Mouse (Mus musculus) midbrain, embryonic 11.5 days (tissue): ENCODE measurements around the gene Mob3b. TPM values are rescaled to one million over a fixed set of nuclear protein-coding genes. Genes with fewer than 3 reads are reported as not detected.

Source experiments
- ATAC-seq: fragments of 200-750 bp; cut with Nextera tagmentation; 2 replicates; pipeline ENCODE4 v1.8.0; 2017; ENCODE audit warnings: moderate TSS enrichment, moderate library complexity; ENCODE audit not compliant: low FRiP score
- DNase-seq: peaks from one replicate; pipeline ENCODE4 v3.0.0; 2015; ENCODE audit warnings: low spot score; ENCODE audit errors: missing footprints
- H3K27ac ChIP-seq: fragments of 300-500 bp; sonication (generic); 2 replicates; pipeline ENCODE4 v1.5.1; 2014; ENCODE audit warnings: low read depth, low read length
- H3K27me3 ChIP-seq: fragments of 300-500 bp; sonication (generic); 2 replicates; pipeline ENCODE4 v1.6.1; 2014; ENCODE audit warnings: mild to moderate bottlenecking, low read length, moderate library complexity, mixed read lengths; ENCODE audit not compliant: control insufficient read depth, insufficient read depth
- H3K36me3 ChIP-seq: fragments of 300-500 bp; sonication (generic); 2 replicates; pipeline ENCODE4 v1.6.1; 2014; ENCODE audit warnings: mild to moderate bottlenecking, low read length, moderate library complexity, mixed read lengths; ENCODE audit not compliant: control insufficient read depth, insufficient read depth
- H3K4me1 ChIP-seq: fragments of 300-500 bp; sonication (generic); 2 replicates; pipeline ENCODE4 v1.6.1; 2014; ENCODE audit warnings: low read length; ENCODE audit not compliant: control insufficient read depth, insufficient read depth
- H3K4me2 ChIP-seq: fragments of 300-500 bp; sonication (generic); 2 replicates; pipeline ENCODE4 v1.6.1; 2014; ENCODE audit warnings: mild to moderate bottlenecking, moderate library complexity
- H3K4me3 ChIP-seq: fragments of 300-500 bp; sonication (generic); 2 replicates; pipeline ENCODE4 v1.5.1; 2014; ENCODE audit warnings: low read depth, low read length
- H3K9ac ChIP-seq: fragments of 300-500 bp; sonication (generic); 2 replicates; pipeline ENCODE4 v1.6.1; 2014; ENCODE audit warnings: low read length
- H3K9me3 ChIP-seq: fragments of 300-500 bp; sonication (generic); 2 replicates; pipeline ENCODE4 v1.6.1; 2016; ENCODE audit warnings: low read length; ENCODE audit not compliant: control insufficient read depth
- WGBS: fragments of 180-500 bp; shearing (Covaris S2); extraction: QIAGEN DNeasy Blood & Tissue Kit; methylation state at CpG from one replicate; pipeline ENCODE4 v1.1.7; 2014; 5-methylcytosine and 5-hydroxymethylcytosine counted together
- polyA plus RNA-seq: library from polyadenylated mRNA; unstranded; fragments of >200 nt; fragmentation: Nextera tagmentation; extraction: Ambion mirVana; gene quantifications from 2 replicates; pipeline ENCODE4 v1.2.1, GENCODE M21; 2014

Mob3b gene
- polyA plus RNA-seq = 16.5 and 18.3 TPM in 2 replicates

DNA sequence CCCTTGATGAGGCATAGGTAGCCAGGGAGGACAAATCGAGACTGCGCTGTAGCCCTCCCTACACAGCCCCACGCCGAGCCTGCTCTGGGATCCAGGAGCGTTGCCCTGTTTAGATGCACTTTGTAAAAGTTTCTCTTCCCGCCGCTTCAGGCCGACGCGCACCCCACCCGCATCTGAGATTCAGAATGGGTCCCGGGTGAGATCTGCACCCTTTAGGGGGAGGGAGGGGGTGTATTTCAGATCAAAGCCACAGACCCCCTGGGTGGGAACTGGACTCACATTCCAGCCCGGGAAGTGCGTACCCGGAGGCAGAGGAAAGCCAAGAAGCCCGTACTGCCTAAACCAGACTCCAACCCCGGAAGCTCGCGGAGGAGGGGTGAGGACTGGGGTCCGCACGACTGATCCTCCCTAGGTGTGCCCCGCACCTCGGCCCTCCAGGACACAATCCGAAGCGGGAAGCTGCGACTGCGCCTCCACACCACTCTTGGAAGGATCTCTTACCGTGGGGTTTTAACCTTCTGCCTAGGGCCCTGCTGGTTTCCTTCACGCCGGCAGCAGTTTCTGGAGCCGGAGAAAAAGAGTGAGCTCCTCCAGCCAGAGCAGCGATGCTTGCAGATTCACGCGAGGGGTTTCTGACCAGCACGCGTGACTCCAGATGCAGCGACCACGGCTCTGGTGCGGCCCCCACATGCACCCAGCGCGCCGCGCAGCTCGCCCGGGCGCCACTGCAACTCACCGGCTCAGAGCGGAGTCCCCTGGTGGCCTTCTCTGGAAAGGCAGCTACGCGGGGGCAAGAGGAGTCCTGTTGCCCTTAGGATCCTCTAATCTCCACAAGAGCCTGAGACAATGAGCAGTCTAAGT lies at the start of gene Mob3b:
TSS of gene Mob3b (minus strand) at position 734 of the 861 bp plus-strand sequence.
- no peaks in the 10 kb centered on the region for H3K36me3 ChIP-seq
- peaks cover 11% of the 10 kb centered on the region; the same call in 1 of the 2 replicates for H3K4me1 ChIP-seq
- DNase-seq (peak; percentile 98), ATAC-seq (peak; percentile 85)
- H3K27ac ChIP-seq = peak within 1 kb of the TSS; percentile 75
- no peaks in the 10 kb centered on the region for H3K9me3 ChIP-seq
- peak within 1 kb of the TSS; percentile 88 for H3K4me2 ChIP-seq
- no peaks in the 10 kb centered on the region for H3K27me3 ChIP-seq
- WGBS = under 1% methylated on average over 50 of the region's 50 CpGs
- peak within 1 kb of the TSS; percentile 54 for H3K4me3 ChIP-seq
- peak within 1 kb of the TSS; percentile 69 for H3K9ac ChIP-seq

DNA sequence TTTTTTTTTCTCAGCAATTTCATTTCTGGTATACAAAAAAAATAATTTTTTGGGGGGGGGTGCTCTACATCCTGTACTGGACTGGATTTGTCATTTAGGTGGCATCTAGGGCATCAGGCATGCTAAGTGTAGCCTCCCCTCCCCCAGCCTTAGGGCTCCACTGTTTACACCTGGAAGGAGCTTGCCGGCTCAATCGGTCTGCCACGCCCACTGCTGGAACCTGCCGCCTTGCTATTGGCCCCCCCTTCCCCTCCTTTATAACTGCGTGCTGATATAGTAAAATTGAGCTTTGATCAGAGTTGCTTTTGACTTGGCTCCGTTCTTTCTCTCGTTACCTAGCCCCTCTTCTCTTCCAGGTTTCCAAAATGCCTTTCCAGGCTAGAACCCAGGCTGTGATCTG lies 47.4 kb upstream of the Mob3b start:
- Histone ChIP-seq H3K4me1 (no peaks in the 10 kb centered on the region), H3K9ac (no peak overlapping the region), H3K4me3 (no peak overlapping the region), H3K9me3 (no peaks in the 10 kb centered on the region), H3K27me3 (no peaks in the 10 kb centered on the region), H3K27ac (no peak overlapping the region), H3K36me3 (no peaks in the 10 kb centered on the region; the same call in 1 of the 2 replicates), H3K4me2 (no peak overlapping the region)
- no peak for ATAC-seq
- no peak for DNase-seq
- 75% methylated on average over 7 of the region's 7 CpGs for WGBS

DNA sequence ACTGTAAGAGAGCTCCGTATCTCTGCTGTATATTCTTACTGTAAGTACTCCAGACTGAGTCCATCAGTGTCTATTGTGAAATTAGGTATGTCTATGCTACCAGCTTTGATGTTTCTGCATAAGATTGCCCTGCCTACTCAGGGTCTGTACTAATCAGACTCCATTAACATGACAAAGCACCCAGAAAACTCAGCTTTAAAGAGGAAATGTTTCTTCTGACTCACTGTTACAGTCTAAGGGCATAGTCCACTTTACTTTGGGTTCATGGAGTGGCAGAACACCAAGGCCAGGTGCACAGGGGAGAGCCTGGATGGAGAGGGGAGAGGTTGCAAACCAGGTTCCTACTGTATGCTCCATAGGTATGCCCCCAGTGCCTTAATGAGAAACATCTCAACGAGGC lies 46.4 kb upstream of the Mob3b start:
- no peaks in the 10 kb centered on the region; the same call in 1 of the 2 replicates for H3K36me3 ChIP-seq
- ATAC-seq = no peak
- H3K9me3 ChIP-seq = no peaks in the 10 kb centered on the region
- H3K27ac ChIP-seq = no peak overlapping the region
- no peaks in the 10 kb centered on the region for H3K4me1 ChIP-seq
- H3K9ac ChIP-seq = no peak overlapping the region
- no peaks in the 10 kb centered on the region for H3K27me3 ChIP-seq
- 94% methylated on average over 2 of the region's 2 CpGs for WGBS
- DNase-seq = peak; percentile 45
- H3K4me3 ChIP-seq = no peak overlapping the region
- no peak overlapping the region for H3K4me2 ChIP-seq

DNA sequence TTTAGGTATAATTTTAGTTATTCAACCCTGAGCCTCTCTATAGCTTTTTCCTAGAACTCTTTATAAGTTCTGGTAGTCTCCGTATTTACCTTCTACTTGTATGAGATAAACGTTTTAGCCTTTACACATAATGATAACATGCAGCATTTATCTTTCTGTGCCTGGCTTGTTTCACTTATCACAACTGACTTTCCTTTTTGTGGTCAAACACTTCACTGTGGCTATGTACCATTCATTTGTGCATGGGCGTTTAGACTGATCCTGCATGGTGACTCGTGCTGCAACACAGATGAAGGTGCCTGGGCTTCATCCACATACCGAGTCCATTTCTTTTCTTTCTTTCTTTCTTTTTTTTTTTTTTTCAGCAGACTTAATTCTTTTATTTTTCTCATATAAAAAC lies 44.4 kb upstream of the Mob3b start:
- Histone ChIP-seq H3K27me3 (no peaks in the 10 kb centered on the region), H3K9me3 (no peaks in the 10 kb centered on the region), H3K9ac (no peak overlapping the region), H3K4me1 (no peaks in the 10 kb centered on the region), H3K4me2 (no peak overlapping the region), H3K36me3 (no peaks in the 10 kb centered on the region; the same call in 1 of the 2 replicates), H3K4me3 (no peak overlapping the region), H3K27ac (no peak overlapping the region)
- WGBS = 93% methylated on average over 5 of the region's 5 CpGs
- no peak for ATAC-seq
- no peak for DNase-seq

DNA sequence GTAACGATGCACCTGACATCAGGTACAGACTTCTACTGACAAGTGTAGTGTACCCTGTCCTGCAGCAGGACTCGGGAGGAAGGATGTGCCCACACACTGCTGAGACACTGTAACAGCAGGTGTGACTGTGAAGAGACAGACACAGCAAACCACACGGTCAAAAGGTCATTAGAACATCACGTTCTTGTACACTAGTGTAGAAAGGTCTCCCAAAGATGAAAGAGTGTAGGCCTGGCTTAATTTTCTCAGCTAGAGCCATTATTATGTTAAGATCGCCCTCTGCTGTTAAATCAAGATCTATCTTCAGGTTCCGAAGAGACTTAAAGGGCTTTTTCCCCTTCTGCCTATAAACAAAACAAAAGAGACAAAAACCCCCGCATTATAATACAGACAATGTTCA lies 35.4 kb upstream of the Mob3b start:
- no peak overlapping the region for H3K4me2 ChIP-seq
- peak; percentile 86 for DNase-seq
- no peaks in the 10 kb centered on the region for H3K36me3 ChIP-seq
- H3K9ac ChIP-seq = no peak overlapping the region
- H3K9me3 ChIP-seq = no peaks in the 10 kb centered on the region
- no peak overlapping the region for H3K4me3 ChIP-seq
- ATAC-seq = no peak; the same call in 1 of the 2 replicates
- H3K27me3 ChIP-seq = no peaks in the 10 kb centered on the region
- H3K4me1 ChIP-seq = no peaks in the 10 kb centered on the region
- H3K27ac ChIP-seq = no peak overlapping the region
- 44% methylated on average over 7 of the region's 7 CpGs for WGBS

DNA sequence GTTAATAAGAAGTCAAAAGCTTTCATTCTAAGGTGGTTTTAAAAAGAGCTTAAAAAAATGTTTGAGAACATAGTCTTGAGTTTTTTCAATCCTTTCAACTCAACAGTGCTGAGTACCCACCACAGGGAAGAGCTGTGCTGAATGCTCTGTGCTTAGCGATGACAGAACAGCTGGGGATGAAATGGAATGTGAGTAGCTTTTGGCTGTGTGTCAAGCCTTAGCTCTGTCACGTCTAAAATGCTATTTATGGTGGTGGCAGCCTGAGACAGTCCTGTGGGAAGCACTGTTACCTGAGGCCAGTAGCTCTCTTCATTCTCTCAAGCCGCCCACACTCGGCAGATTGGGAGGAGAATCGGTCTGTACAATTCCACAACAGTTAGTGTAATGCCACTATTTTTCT lies 32.5 kb upstream of the Mob3b start:
- Histone ChIP-seq H3K4me3 (no peak overlapping the region), H3K9ac (no peak overlapping the region), H3K27me3 (no peaks in the 10 kb centered on the region), H3K4me1 (no peaks in the 10 kb centered on the region), H3K27ac (no peak overlapping the region), H3K4me2 (no peak overlapping the region), H3K9me3 (no peaks in the 10 kb centered on the region), H3K36me3 (no peaks in the 10 kb centered on the region)
- ATAC-seq (no peak), DNase-seq (no peak)
- 79% methylated on average over 5 of the region's 5 CpGs for WGBS

DNA sequence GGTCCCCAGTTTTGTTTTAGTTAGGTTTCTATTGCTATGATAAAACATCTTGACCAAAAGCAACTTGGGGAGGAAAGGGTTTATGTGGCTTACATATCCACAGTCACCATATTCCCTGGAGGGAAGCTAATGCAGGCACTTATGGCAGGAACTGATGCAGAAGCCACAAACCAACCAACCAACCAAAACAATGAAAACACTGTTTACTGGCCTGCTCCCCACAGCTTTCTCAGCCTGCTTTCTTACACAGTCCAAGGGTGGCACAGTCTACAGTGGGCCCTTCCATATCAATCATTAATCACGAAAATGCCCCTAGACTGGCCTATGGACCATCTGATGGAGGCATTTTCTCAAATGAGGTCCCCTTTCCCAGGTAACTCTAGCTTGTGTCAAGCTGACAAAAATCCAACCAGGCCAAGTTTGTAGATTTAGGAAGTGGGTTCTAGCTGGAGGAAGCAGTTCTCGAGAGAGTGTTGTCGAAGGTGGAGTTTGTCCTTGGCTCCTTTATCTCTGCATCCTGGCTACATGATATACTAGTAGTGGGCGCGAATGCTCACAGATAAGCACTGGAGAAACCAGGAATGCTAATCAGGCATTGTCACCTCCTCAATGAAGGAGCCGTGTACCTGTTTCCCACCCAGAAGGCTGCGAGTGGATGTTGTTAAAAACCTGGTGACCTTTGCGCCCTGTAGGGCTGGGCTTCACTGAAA lies 30.5 kb upstream of the Mob3b start:
- Histone ChIP-seq H3K4me2 (no peak overlapping the region), H3K9me3 (no peaks in the 10 kb centered on the region), H3K4me3 (no peak overlapping the region), H3K4me1 (no peaks in the 10 kb centered on the region), H3K27ac (no peak overlapping the region), H3K9ac (no peak overlapping the region), H3K27me3 (no peaks in the 10 kb centered on the region), H3K36me3 (no peaks in the 10 kb centered on the region)
- DNase-seq = no peak
- no peak for ATAC-seq
- WGBS = 88% methylated on average over 8 of the region's 8 CpGs

DNA sequence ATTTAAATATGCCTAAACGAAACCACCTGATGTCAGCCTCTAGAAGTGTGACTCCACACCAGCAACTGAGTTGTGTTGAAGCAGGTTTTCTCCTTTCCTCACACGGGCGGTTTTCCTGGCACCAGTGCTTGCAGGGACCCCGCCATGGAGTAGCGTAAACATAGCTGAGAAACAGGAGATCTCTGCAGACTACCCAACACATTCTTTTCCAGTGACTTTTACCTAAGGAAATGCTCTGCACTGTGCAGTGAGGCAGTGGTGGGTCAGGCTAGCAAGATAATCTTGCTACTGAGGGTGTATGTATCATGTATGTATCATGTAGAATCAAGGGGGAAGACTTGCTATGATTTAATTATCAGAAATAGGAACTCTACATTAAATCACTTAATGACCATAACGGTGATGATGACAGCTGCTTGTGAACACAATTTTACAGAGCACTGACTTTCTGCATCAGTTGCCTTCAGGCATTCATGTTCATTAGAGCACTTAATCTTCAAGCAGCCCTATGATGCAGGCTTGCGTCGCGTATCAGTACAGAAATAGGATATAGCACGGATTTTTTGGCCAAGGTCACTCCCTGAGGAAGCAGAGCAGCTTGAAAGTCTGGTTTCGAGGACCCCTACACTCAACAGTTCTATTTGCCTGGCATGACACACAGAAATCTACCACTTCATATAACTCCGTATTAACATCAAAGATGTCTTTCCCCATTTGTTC lies 20.8 kb upstream of the Mob3b start:
- H3K4me3 ChIP-seq = no peak overlapping the region
- no peak overlapping the region for H3K9ac ChIP-seq
- H3K9me3 ChIP-seq = no peaks in the 10 kb centered on the region
- no peaks in the 10 kb centered on the region for H3K27me3 ChIP-seq
- 83% methylated on average over 12 of the region's 12 CpGs for WGBS
- no peak overlapping the region for H3K27ac ChIP-seq
- DNase-seq = peak; percentile 41
- no peak for ATAC-seq
- no peaks in the 10 kb centered on the region for H3K36me3 ChIP-seq
- no peaks in the 10 kb centered on the region for H3K4me1 ChIP-seq
- H3K4me2 ChIP-seq = no peak overlapping the region
